Mouse (Mus musculus): ENCODE results near the gene Glyctk. TPM values are rescaled to one million over a fixed set of nuclear protein-coding genes. Genes with fewer than 3 reads are reported as not detected.

The Glyctk gene
- total and polyA plus RNA-seq, 3 experiments: 1.00 to 3.5 (median 1.2) TPM

GRCm38 (mm10) chr9:106193930-106194807, 36.2 kb upstream of the Glyctk start:
- no peaks in the 10 kb centered on the region for H3K27me3 ChIP-seq (ENCODE audit: insufficient read depth, low read length)
- peaks cover 38% of the 10 kb centered on the region for H3K4me1 ChIP-seq (ENCODE audit: insufficient read depth, low read depth, low read length)
- DNase-seq (ENCODE audit: low spot score): no peak
- H3K4me3 ChIP-seq (ENCODE audit: low read depth, low read length): no peak overlapping the region
- H3K36me3 ChIP-seq (replicated peaks): peaks cover 88% of the 10 kb centered on the region
- H3K9me3 ChIP-seq (replicated peaks): no peaks in the 10 kb centered on the region
- TF ChIP-seq GATA2 (IDR thresholded peaks at IDR 0.05; ENCODE audit: borderline replicate concordance, low read depth, low read length) (no peak), CTCF (IDR thresholded peaks at IDR 0.05; ENCODE audit: low read depth, low read length) (no peak), TAL1 (conservative IDR thresholded peaks at IDR 0.05; ENCODE audit: low read depth, low read length) (no peak), GATA1 (IDR thresholded peaks at IDR 0.05; ENCODE audit: borderline replicate concordance, low read length) (no peak), POLR2AphosphoS5 (IDR thresholded peaks at IDR 0.05; ENCODE audit: insufficient replicate concordance, low read depth, low read length) (no peak)
- ATAC-seq (ENCODE audit: extremely low read depth, insufficient number of reproducible peaks, low FRiP score, poor library complexity, severe bottlenecking): no peak

GRCm38 (mm10) chr9:106192998-106193397, 35.1 kb upstream of the Glyctk start:
- Histone ChIP-seq H3K9me3 (replicated peaks) (no peaks in the 10 kb centered on the region), H3K4me1 (ENCODE audit: insufficient read depth, low read depth, low read length) (peaks cover 30% of the 10 kb centered on the region), H3K4me3 (ENCODE audit: low read depth, low read length) (no peak overlapping the region), H3K36me3 (replicated peaks) (peaks cover 98% of the 10 kb centered on the region), H3K27me3 (ENCODE audit: insufficient read depth, low read length) (no peaks in the 10 kb centered on the region)
- TF ChIP-seq POLR2AphosphoS5 (IDR thresholded peaks at IDR 0.05; ENCODE audit: insufficient replicate concordance, low read depth, low read length) (no peak), TAL1 (conservative IDR thresholded peaks at IDR 0.05; ENCODE audit: low read depth, low read length) (no peak), CTCF (IDR thresholded peaks at IDR 0.05; ENCODE audit: low read depth, low read length) (no peak), GATA1 (IDR thresholded peaks at IDR 0.05; ENCODE audit: borderline replicate concordance, low read length) (no peak), GATA2 (IDR thresholded peaks at IDR 0.05; ENCODE audit: borderline replicate concordance, low read depth, low read length) (no peak)
- peak; percentile 74 for ATAC-seq (ENCODE audit: extremely low read depth, insufficient number of reproducible peaks, low FRiP score, poor library complexity, severe bottlenecking)
- no peak for DNase-seq (ENCODE audit: low spot score)

- H3K27me3 ChIP-seq (ENCODE audit: insufficient read depth, low read length): no peaks in the 10 kb centered on the region
- no peak for ATAC-seq (ENCODE audit: extremely low read depth, insufficient number of reproducible peaks, low FRiP score, poor library complexity, severe bottlenecking)
- no peaks in the 10 kb centered on the region for H3K9me3 ChIP-seq (replicated peaks)
- no peak overlapping the region for H3K4me3 ChIP-seq (ENCODE audit: low read depth, low read length)
- TF ChIP-seq CTCF (IDR thresholded peaks at IDR 0.05; ENCODE audit: low read depth, low read length): no peak
- no peak for TF ChIP-seq TAL1 (conservative IDR thresholded peaks at IDR 0.05; ENCODE audit: low read depth, low read length)
- no peak for TF ChIP-seq POLR2AphosphoS5 (IDR thresholded peaks at IDR 0.05; ENCODE audit: insufficient replicate concordance, low read depth, low read length)
- no peak for TF ChIP-seq GATA1 (IDR thresholded peaks at IDR 0.05; ENCODE audit: borderline replicate concordance, low read length)
- TF ChIP-seq GATA2 (IDR thresholded peaks at IDR 0.05; ENCODE audit: borderline replicate concordance, low read depth, low read length): no peak
- DNase-seq (ENCODE audit: low spot score): no peak
- peaks cover 23% of the 10 kb centered on the region for H3K4me1 ChIP-seq (ENCODE audit: insufficient read depth, low read depth, low read length)
- peaks cover 98% of the 10 kb centered on the region for H3K36me3 ChIP-seq (replicated peaks)
These were observed 34.1 kb upstream of the Glyctk start for GRCm38 (mm10) chr9:106192024-106192423.

- Histone ChIP-seq H3K9me3 (replicated peaks) (no peaks in the 10 kb centered on the region), H3K4me3 (ENCODE audit: low read depth, low read length) (no peak overlapping the region), H3K4me1 (ENCODE audit: insufficient read depth, low read depth, low read length) (peaks cover 23% of the 10 kb centered on the region), H3K36me3 (replicated peaks) (peaks cover 98% of the 10 kb centered on the region), H3K27me3 (ENCODE audit: insufficient read depth, low read length) (no peaks in the 10 kb centered on the region)
- DNase-seq (ENCODE audit: low spot score) (no peak), ATAC-seq (ENCODE audit: extremely low read depth, insufficient number of reproducible peaks, low FRiP score, poor library complexity, severe bottlenecking) (no peak)
- TF ChIP-seq CTCF (IDR thresholded peaks at IDR 0.05; ENCODE audit: low read depth, low read length) (no peak), GATA1 (IDR thresholded peaks at IDR 0.05; ENCODE audit: borderline replicate concordance, low read length) (no peak)
These were observed 33.4 kb upstream of the Glyctk start for GRCm38 (mm10) chr9:106191355-106191754.

- H3K9me3 ChIP-seq (replicated peaks): no peaks in the 10 kb centered on the region
- DNase-seq (ENCODE audit: low spot score) (no peak), ATAC-seq (ENCODE audit: extremely low read depth, insufficient number of reproducible peaks, low FRiP score, poor library complexity, severe bottlenecking) (no peak)
- H3K4me3 ChIP-seq (ENCODE audit: low read depth, low read length): no peak overlapping the region
- H3K27me3 ChIP-seq (ENCODE audit: insufficient read depth, low read length): no peaks in the 10 kb centered on the region
- peaks cover 100% of the 10 kb centered on the region for H3K36me3 ChIP-seq (replicated peaks)
- TF ChIP-seq TAL1 (conservative IDR thresholded peaks at IDR 0.05; ENCODE audit: low read depth, low read length): no peak
- TF ChIP-seq CTCF (IDR thresholded peaks at IDR 0.05; ENCODE audit: low read depth, low read length): no peak
- no peak for TF ChIP-seq GATA1 (IDR thresholded peaks at IDR 0.05; ENCODE audit: borderline replicate concordance, low read length)
- TF ChIP-seq GATA2 (IDR thresholded peaks at IDR 0.05; ENCODE audit: borderline replicate concordance, low read depth, low read length): no peak
- H3K4me1 ChIP-seq (ENCODE audit: insufficient read depth, low read depth, low read length): peaks cover 6% of the 10 kb centered on the region; the same call in 1 of the 2 replicates
These were observed 26.1 kb upstream of the Glyctk start for GRCm38 (mm10) chr9:106183996-106184395.

- Histone ChIP-seq H3K27me3 (ENCODE audit: insufficient read depth, low read length) (no peaks in the 10 kb centered on the region), H3K4me3 (ENCODE audit: low read depth, low read length) (no peak overlapping the region), H3K9me3 (replicated peaks) (no peaks in the 10 kb centered on the region), H3K4me1 (ENCODE audit: insufficient read depth, low read depth, low read length) (peaks cover 16% of the 10 kb centered on the region), H3K36me3 (replicated peaks) (peaks cover 100% of the 10 kb centered on the region)
- TF ChIP-seq GATA2 (IDR thresholded peaks at IDR 0.05; ENCODE audit: borderline replicate concordance, low read depth, low read length): no peak
- TF ChIP-seq POLR2AphosphoS5 (IDR thresholded peaks at IDR 0.05; ENCODE audit: insufficient replicate concordance, low read depth, low read length): no peak
- no peak for TF ChIP-seq TAL1 (conservative IDR thresholded peaks at IDR 0.05; ENCODE audit: low read depth, low read length)
- TF ChIP-seq CTCF (IDR thresholded peaks at IDR 0.05; ENCODE audit: low read depth, low read length): no peak
- no peak for TF ChIP-seq GATA1 (IDR thresholded peaks at IDR 0.05; ENCODE audit: borderline replicate concordance, low read length)
- ATAC-seq (ENCODE audit: extremely low read depth, insufficient number of reproducible peaks, low FRiP score, poor library complexity, severe bottlenecking) (no peak), DNase-seq (ENCODE audit: low spot score) (no peak)
These were observed 24.2 kb upstream of the Glyctk start for GRCm38 (mm10) chr9:106182146-106182545.
